In the genomic region with DNA sequence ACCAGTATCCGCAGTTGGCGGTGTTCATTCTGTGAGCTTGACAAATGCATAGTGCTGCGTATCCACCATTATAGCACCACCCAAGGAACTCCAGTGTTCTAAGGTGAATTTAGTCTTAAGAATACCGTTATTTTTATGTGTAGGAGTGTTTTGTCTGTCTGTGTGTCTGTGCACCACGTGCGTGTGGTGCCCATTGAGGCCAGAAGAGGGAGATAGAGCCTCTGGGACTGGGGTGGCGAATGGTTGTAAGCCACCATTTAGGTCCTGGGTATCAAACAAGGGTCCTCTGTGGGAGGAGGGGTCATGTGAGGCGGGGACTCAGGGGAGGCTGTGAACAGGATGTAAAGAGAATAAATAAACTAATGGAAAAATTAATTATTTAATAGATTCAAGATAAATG, we compare ENCODE assay signal across 31 mouse cellular contexts.
DNase-seq lines count a peak whose midpoint lies in the region; ATAC-seq and TF ChIP-seq lines count a peak whose summit lies in the region.
"Had no signal": no experiment of that assay in that cellular context is flagged by ENCODE, and none has a peak within 500 bp of the region (broad histone marks: within the 10 kb centered on the region; RNA-seq: fewer than 3 reads in every experiment).

No protein-coding gene starts in this region.

- H3K36me3 ChIP-seq in heart, adult 2 months (ENCODE audit: control insufficient read depth, insufficient read depth, low read length), result peaks cover 3% of the 10 kb centered on the region; the same call in 1 of the 2 replicates
- H3K36me3 ChIP-seq in heart, embryonic 11.5 days (ENCODE audit: control insufficient read depth, insufficient read depth, low read length), result 0 out of 2 replicates have a peak, but pooled peaks cover 4% of the 10 kb centered on the region
- no peaks in the 10 kb centered on the region for H3K36me3 ChIP-seq in midbrain, postnatal 0 days (ENCODE audit: insufficient read depth, low read length)
- no peaks in the 10 kb centered on the region for H3K36me3 ChIP-seq in midbrain, embryonic 14.5 days (ENCODE audit: control insufficient read depth, insufficient read depth, low read length)
- H3K36me3 ChIP-seq: embryonic facial prominence, embryonic 10.5 days; embryonic facial prominence, embryonic 13.5 days; forebrain, embryonic 12.5 days; forebrain, embryonic 15.5 days; heart, embryonic 15.5 days had no signal

- no peaks in the 10 kb centered on the region; the same call in 1 of the 2 replicates for H3K79me2 ChIP-seq in heart, adult 2 months (replicated peaks; ENCODE audit: control insufficient read depth, insufficient read depth, low read length)

- peaks cover 5% of the 10 kb centered on the region for H3K4me1 ChIP-seq in heart, adult 2 months (ENCODE audit: control insufficient read depth, insufficient read depth, low read length)
- H3K4me1 ChIP-seq in heart, embryonic 11.5 days (ENCODE audit: control insufficient read depth, insufficient read depth, low read length), result peaks cover 7% of the 10 kb centered on the region; the same call in 1 of the 2 replicates
- H3K4me1 ChIP-seq in midbrain, postnatal 0 days (ENCODE audit: insufficient read depth, low read length), result no peaks in the 10 kb centered on the region
- no peaks in the 10 kb centered on the region for H3K4me1 ChIP-seq in midbrain, embryonic 14.5 days (ENCODE audit: control insufficient read depth, insufficient read depth, low read length)
- H3K4me1 ChIP-seq: forebrain, embryonic 12.5 days; forebrain, embryonic 15.5 days had no signal

- no peaks in the 10 kb centered on the region for H3K27me3 ChIP-seq in heart, adult 2 months (ENCODE audit: control insufficient read depth, insufficient read depth, low read length)
- H3K27me3 ChIP-seq in heart, embryonic 11.5 days (ENCODE audit: control insufficient read depth, insufficient read depth, low read length), result no peaks in the 10 kb centered on the region
- H3K27me3 ChIP-seq in midbrain, postnatal 0 days (ENCODE audit: insufficient read depth, low read length), result no peaks in the 10 kb centered on the region; the same call in 1 of the 2 replicates
- no peaks in the 10 kb centered on the region for H3K27me3 ChIP-seq in midbrain, embryonic 14.5 days (ENCODE audit: control insufficient read depth, insufficient read depth, low read length)
- H3K27me3 ChIP-seq: CH12.LX; embryonic facial prominence, embryonic 13.5 days; forebrain, embryonic 12.5 days; forebrain, embryonic 15.5 days; heart, embryonic 12.5 days; heart, embryonic 15.5 days had no signal

- no peak for DNase-seq in heart, adult 2 months
- DNase-seq in layer of hippocampus, adult 2 months (ENCODE audit: low spot score in 2 of 2), result no peak
- DNase-seq in layer of hippocampus, adult 11-12 months (ENCODE audit: low spot score), result no peak
- no peak for DNase-seq in midbrain, postnatal 0 days (ENCODE audit: low spot score)
- DNase-seq in midbrain, embryonic 14.5 days, result no peak
- DNase-seq in ZHBTc4 (ENCODE audit: low read depth, low spot score), result peak; percentile 52
- DNase-seq in kidney, adult 11 months, result no peak
- DNase-seq: adrenal gland, adult 2 months; adrenal gland, postnatal 14 days; B cell, adult 2 months; cerebellum, adult 11 months; cerebellum, adult 8-10 months; cerebellum, postnatal 10 days; cerebellum, postnatal 36 days; embryo, embryonic 11 days; gastrocnemius, postnatal 25 days; heart, postnatal 14 days; heart, postnatal 4 days; kidney, adult 18-20 months had no signal

- no peak overlapping the region for H3K9ac ChIP-seq in heart, adult 2 months (ENCODE audit: low read depth, low read length)
- no peak overlapping the region for H3K9ac ChIP-seq in heart, embryonic 11.5 days (ENCODE audit: low read depth, low read length)
- no peak overlapping the region for H3K9ac ChIP-seq in midbrain, postnatal 0 days (replicated peaks; ENCODE audit: low read length, poor library complexity, severe bottlenecking)
- H3K9ac ChIP-seq in midbrain, embryonic 14.5 days (replicated peaks; ENCODE audit: low read length), result no peak overlapping the region
- H3K9ac ChIP-seq: embryonic facial prominence, embryonic 13.5 days; forebrain, embryonic 12.5 days; forebrain, embryonic 15.5 days; heart, embryonic 12.5 days; heart, embryonic 15.5 days; hindbrain, embryonic 14.5 days had no signal

- H3K4me3 ChIP-seq in heart, adult 2 months, result no peak overlapping the region
- no peak overlapping the region for H3K4me3 ChIP-seq in heart, embryonic 11.5 days (ENCODE audit: low read depth, low read length)
- no peak overlapping the region for H3K4me3 ChIP-seq in layer of hippocampus, adult 2 months
- no peak overlapping the region for H3K4me3 ChIP-seq in midbrain, postnatal 0 days (ENCODE audit: low read depth, low read length)
- no peak overlapping the region for H3K4me3 ChIP-seq in midbrain, embryonic 14.5 days (replicated peaks; ENCODE audit: low read depth, low read length)
- H3K4me3 ChIP-seq: embryonic facial prominence, embryonic 10.5 days; embryonic facial prominence, embryonic 13.5 days; erythroblast, embryonic 14.5 days; forebrain, embryonic 12.5 days; forebrain, embryonic 15.5 days; heart, embryonic 12.5 days; heart, embryonic 15.5 days had no signal

- no peak for ATAC-seq in heart, embryonic 11.5 days (replicated peaks; ENCODE audit: insufficient number of reproducible peaks, low FRiP score, low TSS enrichment)
- no peak for ATAC-seq in midbrain, postnatal 0 days (ENCODE audit: low FRiP score)
- ATAC-seq in midbrain, embryonic 14.5 days (ENCODE audit: low FRiP score, low TSS enrichment), result no peak
- ATAC-seq: forebrain, embryonic 15.5 days; hindbrain, postnatal 0 days; inflammation-experienced regulatory T-cells, adult 6 months had no signal

- no peak for TF ChIP-seq POLR2A in heart, adult 2 months (IDR thresholded peaks at IDR 0.05; ENCODE audit: insufficient read depth, low read depth, low read length)

- H3K9me3 ChIP-seq in heart, embryonic 11.5 days (replicated peaks; ENCODE audit: control insufficient read depth, low read length), result no peaks in the 10 kb centered on the region
- no peaks in the 10 kb centered on the region for H3K9me3 ChIP-seq in midbrain, postnatal 0 days (ENCODE audit: low read length)
- no peaks in the 10 kb centered on the region for H3K9me3 ChIP-seq in midbrain, embryonic 14.5 days (ENCODE audit: control insufficient read depth, low read length)
- H3K9me3 ChIP-seq: embryonic facial prominence, embryonic 10.5 days; embryonic facial prominence, embryonic 13.5 days; forebrain, embryonic 12.5 days; forebrain, embryonic 15.5 days; heart, embryonic 12.5 days; heart, embryonic 15.5 days had no signal

- TF ChIP-seq CTCF in heart, adult 2 months (IDR thresholded peaks at IDR 0.05), result peak; percentile 30
- TF ChIP-seq CTCF in layer of hippocampus, adult 2 months (conservative IDR thresholded peaks at IDR 0.05), result peak; percentile 24; the same call in 1 of the 2 replicates
- peak; percentile 7; the same call in 1 of the 2 replicates for TF ChIP-seq CTCF in midbrain, postnatal 0 days (IDR thresholded peaks at IDR 0.05)

- no peak for TF ChIP-seq EP300 in heart, adult 2 months (IDR thresholded peaks at IDR 0.05; ENCODE audit: insufficient read depth, low read depth, low read length)

- WGBS in heart, adult 2 months, result 93% methylated on average over 8 of the region's 8 CpGs
- WGBS in heart, embryonic 11.5 days (ENCODE audit: insufficient replicate concordance), result 95% methylated on average over 8 of the region's 8 CpGs
- 96% methylated on average over 8 of the region's 8 CpGs for WGBS in midbrain, postnatal 0 days
- WGBS in midbrain, embryonic 14.5 days, result 96% methylated on average over 8 of the region's 8 CpGs

- no peak overlapping the region for H3K4me2 ChIP-seq in heart, embryonic 11.5 days
- no peak overlapping the region for H3K4me2 ChIP-seq in midbrain, postnatal 0 days (ENCODE audit: low read depth, low read length, poor library complexity, severe bottlenecking)
- H3K4me2 ChIP-seq in midbrain, embryonic 14.5 days (ENCODE audit: low read length), result no peak overlapping the region
- H3K4me2 ChIP-seq: embryonic facial prominence, embryonic 13.5 days; forebrain, embryonic 12.5 days; forebrain, embryonic 15.5 days; heart, embryonic 12.5 days; heart, embryonic 15.5 days; hindbrain, embryonic 14.5 days had no signal

- intact Hi-C loops in heart, adult 2 months (cut with DNase I), result no loop called here

- no peak overlapping the region for H3K27ac ChIP-seq in heart, adult 2 months
- no peak overlapping the region for H3K27ac ChIP-seq in heart, embryonic 11.5 days (ENCODE audit: low read depth, low read length)
- no peak overlapping the region for H3K27ac ChIP-seq in layer of hippocampus, adult 2 months
- no peak overlapping the region for H3K27ac ChIP-seq in midbrain, postnatal 0 days (ENCODE audit: low read depth, low read length)
- no peak overlapping the region for H3K27ac ChIP-seq in midbrain, embryonic 14.5 days (replicated peaks; ENCODE audit: low read depth, low read length)
- H3K27ac ChIP-seq: embryonic facial prominence, embryonic 10.5 days; embryonic facial prominence, embryonic 13.5 days; forebrain, embryonic 12.5 days; forebrain, embryonic 15.5 days; hindbrain, embryonic 14.5 days; hindbrain, postnatal 0 days had no signal
